Comparison of ENCODE assay signal across 11 mouse cellular contexts in the genomic region with DNA sequence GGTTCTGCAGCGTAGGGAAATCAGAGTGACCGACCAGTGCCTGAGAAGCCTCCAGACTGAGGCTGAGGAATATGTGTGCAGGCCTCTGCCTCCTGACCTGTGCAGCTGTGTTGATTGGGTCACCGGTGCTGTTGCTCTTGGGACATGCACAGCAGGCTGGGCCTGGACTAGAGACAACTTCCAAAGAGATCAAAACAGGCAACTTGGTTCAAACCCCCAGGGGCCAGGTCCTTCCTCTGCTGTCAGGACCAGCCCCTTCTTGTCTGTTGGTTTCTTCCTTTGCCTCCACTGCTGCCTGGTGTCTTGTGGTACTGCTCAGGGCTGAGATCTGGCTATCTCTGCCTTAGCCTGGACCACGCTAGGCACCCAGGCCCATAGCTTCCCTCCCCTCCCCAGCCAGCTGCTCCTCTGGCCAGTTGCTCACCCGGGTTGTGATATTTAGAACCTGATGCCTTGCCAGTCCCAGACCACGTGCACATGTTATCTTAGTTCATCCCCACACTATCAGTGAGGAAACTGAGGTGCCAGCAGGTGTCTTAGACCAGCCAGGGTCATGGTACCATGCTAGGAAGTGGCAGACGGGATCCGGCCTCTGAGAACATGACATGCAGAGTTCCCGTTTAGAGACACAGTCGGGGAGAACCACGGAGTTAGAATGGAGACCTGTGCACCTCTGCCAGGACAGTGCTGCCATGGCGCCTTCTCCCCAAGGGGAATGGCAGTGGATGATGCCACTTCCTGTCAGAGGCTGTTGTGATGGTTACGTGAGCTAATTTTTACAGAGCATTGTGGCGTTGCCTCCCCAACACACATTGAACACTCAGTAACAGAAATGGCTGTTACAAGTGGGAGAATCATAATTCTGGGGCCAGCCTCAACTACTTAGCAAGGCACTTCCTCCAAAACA. TPM values are rescaled to one million over a fixed set of nuclear protein-coding genes. Genes with fewer than 3 reads are reported as not detected.
DNase-seq lines count a peak whose midpoint lies in the region; ATAC-seq and TF ChIP-seq lines count a peak whose summit lies in the region.
"Had no signal": no experiment of that assay in that cellular context is flagged by ENCODE, and none has a peak within 500 bp of the region (broad histone marks: within the 10 kb centered on the region; RNA-seq: fewer than 3 reads in every experiment).

No protein-coding gene starts in this region.

- H3K36me3 ChIP-seq in heart, postnatal 0 days (replicated peaks; ENCODE audit: control insufficient read depth, insufficient read depth, low read length) = peaks cover under 1% of the 10 kb centered on the region; the same call in 1 of the 2 replicates
- H3K36me3 ChIP-seq in heart, embryonic 11.5 days (ENCODE audit: control insufficient read depth, insufficient read depth, low read length) = no peaks in the 10 kb centered on the region; the same call in 1 of the 2 replicates
- no peaks in the 10 kb centered on the region for H3K36me3 ChIP-seq in thymus, adult 2 months (ENCODE audit: control insufficient read depth, insufficient read depth, low read length)
- no peaks in the 10 kb centered on the region; the same call in none of the 2 replicates for H3K36me3 ChIP-seq in liver, embryonic 14.5 days (replicated peaks; ENCODE audit: control insufficient read depth, insufficient read depth, low read depth)
- H3K36me3 ChIP-seq: hindbrain, embryonic 15.5 days had no signal

- no peak overlapping the region for H3K27ac ChIP-seq in heart, postnatal 0 days (ENCODE audit: low read depth)
- H3K27ac ChIP-seq in heart, embryonic 11.5 days (ENCODE audit: low read depth, low read length) = no peak overlapping the region
- H3K27ac ChIP-seq in thymus, adult 2 months (ENCODE audit: control insufficient read depth, insufficient read depth, low read length) = peak overlapping the region; percentile 1; the same call in 1 of the 2 replicates
- H3K27ac ChIP-seq in liver, embryonic 14.5 days = peak overlapping the region; percentile 14
- H3K27ac ChIP-seq: hindbrain, embryonic 15.5 days; limb, embryonic 10.5 days had no signal

- 0 out of 2 replicates have a peak overlapping the region, but pooled peaks have one; percentile 11 for H3K9ac ChIP-seq in heart, postnatal 0 days (replicated peaks; ENCODE audit: low read depth, low read length)
- H3K9ac ChIP-seq in heart, embryonic 11.5 days (ENCODE audit: low read depth, low read length) = no peak overlapping the region
- H3K9ac ChIP-seq in liver, embryonic 14.5 days (replicated peaks) = 0 out of 2 replicates have a peak overlapping the region, but pooled peaks have one; percentile 7
- H3K9ac ChIP-seq: hindbrain, embryonic 15.5 days had no signal

- no peak overlapping the region for H3K4me2 ChIP-seq in heart, postnatal 0 days (ENCODE audit: low read depth, low read length)
- no peak overlapping the region for H3K4me2 ChIP-seq in heart, embryonic 11.5 days
- H3K4me2 ChIP-seq in liver, embryonic 14.5 days (ENCODE audit: low read depth) = no peak overlapping the region; the same call in 1 of the 2 replicates
- H3K4me2 ChIP-seq: hindbrain, embryonic 15.5 days had no signal

- no peaks in the 10 kb centered on the region for H3K9me3 ChIP-seq in heart, postnatal 0 days (replicated peaks; ENCODE audit: control insufficient read depth, low read length)
- H3K9me3 ChIP-seq in heart, embryonic 11.5 days (replicated peaks; ENCODE audit: control insufficient read depth, low read length) = no peaks in the 10 kb centered on the region
- H3K9me3 ChIP-seq in liver, embryonic 14.5 days (ENCODE audit: control insufficient read depth, low read length) = no peaks in the 10 kb centered on the region
- H3K9me3 ChIP-seq: hindbrain, embryonic 15.5 days; limb, embryonic 10.5 days had no signal

- TF ChIP-seq CTCF in heart, postnatal 0 days (IDR thresholded peaks at IDR 0.05; ENCODE audit: low read depth) = no peak
- no peak for TF ChIP-seq CTCF in thymus, adult 2 months (IDR thresholded peaks at IDR 0.05; ENCODE audit: borderline replicate concordance, control insufficient read depth, extremely low read depth, insufficient read depth, low read length, poor library complexity)
- no peak for TF ChIP-seq CTCF in liver, embryonic 14.5 days (IDR thresholded peaks at IDR 0.05; ENCODE audit: low read depth)

- ATAC-seq in heart, postnatal 0 days (ENCODE audit: insufficient read depth, low read depth) = no peak
- ATAC-seq in heart, embryonic 11.5 days (replicated peaks; ENCODE audit: insufficient number of reproducible peaks, low FRiP score, low TSS enrichment) = no peak
- peak; percentile 9; the same call in 1 of the 2 replicates for ATAC-seq in liver, embryonic 14.5 days (ENCODE audit: insufficient read depth)

- H3K4me3 ChIP-seq in heart, postnatal 0 days (ENCODE audit: low read depth, low read length) = no peak overlapping the region
- no peak overlapping the region for H3K4me3 ChIP-seq in heart, embryonic 11.5 days (ENCODE audit: low read depth, low read length)
- no peak overlapping the region for H3K4me3 ChIP-seq in thymus, adult 2 months (ENCODE audit: control insufficient read depth, insufficient read depth, low read length)
- no peak overlapping the region for H3K4me3 ChIP-seq in liver, embryonic 14.5 days (ENCODE audit: insufficient read depth in 1 of 2, low read depth in 2 of 2, low read length in 2 of 2)
- H3K4me3 ChIP-seq: hindbrain, embryonic 15.5 days; limb, embryonic 10.5 days had no signal

- no peak for TF ChIP-seq POLR2A in thymus, adult 2 months (IDR thresholded peaks at IDR 0.05; ENCODE audit: control insufficient read depth, extremely low read depth, insufficient read depth, low read length, poor library complexity)

- WGBS in heart, postnatal 0 days = 78% methylated on average over 14 of the region's 14 CpGs
- 87% methylated on average over 14 of the region's 14 CpGs for WGBS in heart, embryonic 11.5 days (ENCODE audit: insufficient replicate concordance)
- WGBS in thymus, adult 2 months = 45% methylated on average over 14 of the region's 14 CpGs
- 74% methylated on average over 14 of the region's 14 CpGs for WGBS in liver, embryonic 14.5 days (ENCODE audit: insufficient replicate concordance)

- H3K4me1 ChIP-seq in heart, postnatal 0 days (ENCODE audit: control insufficient read depth, insufficient read depth) = peaks cover 6% of the 10 kb centered on the region
- H3K4me1 ChIP-seq in heart, embryonic 11.5 days (ENCODE audit: control insufficient read depth, insufficient read depth, low read length) = peaks cover 7% of the 10 kb centered on the region
- H3K4me1 ChIP-seq in thymus, adult 2 months (replicated peaks; ENCODE audit: control insufficient read depth, insufficient read depth, low read length) = peaks cover 27% of the 10 kb centered on the region
- H3K4me1 ChIP-seq in liver, embryonic 14.5 days (replicated peaks; ENCODE audit: control insufficient read depth in 2 of 2, insufficient read depth in 2 of 2, low read length in 1 of 2) = peaks cover 21 to 35% of the 10 kb centered on the region in 2 experiments

- no peak for TF ChIP-seq EP300 in heart, postnatal 0 days (IDR thresholded peaks at IDR 0.05; ENCODE audit: low read depth)
- no peak for TF ChIP-seq EP300 in liver, embryonic 14.5 days (IDR thresholded peaks at IDR 0.05; ENCODE audit: low read depth)

- no peaks in the 10 kb centered on the region for H3K27me3 ChIP-seq in heart, postnatal 0 days (ENCODE audit: control insufficient read depth, insufficient read depth, low read length)
- H3K27me3 ChIP-seq in heart, embryonic 11.5 days (ENCODE audit: control insufficient read depth, insufficient read depth, low read length) = no peaks in the 10 kb centered on the region
- no peaks in the 10 kb centered on the region for H3K27me3 ChIP-seq in thymus, adult 2 months (ENCODE audit: control insufficient read depth, insufficient read depth, low read length)
- no peaks in the 10 kb centered on the region for H3K27me3 ChIP-seq in liver, embryonic 14.5 days (ENCODE audit: control insufficient read depth, insufficient read depth, low read length)
- H3K27me3 ChIP-seq: hindbrain, embryonic 15.5 days had no signal

- no peak for DNase-seq in heart, postnatal 0 days (ENCODE audit: low spot score)
- no peak for DNase-seq in thymus, adult 2 months
- no peak for DNase-seq in thymus, postnatal 36 days
- no peak for DNase-seq in liver, embryonic 14.5 days (ENCODE audit: low read depth in 3 of 3, low spot score in 3 of 3)
- DNase-seq in retina, postnatal 1 day = no peak
- no peak for DNase-seq in c-Kit-positive CD71-positive TER-119-positive erythroid progenitor cells, embryonic 14.5 days (ENCODE audit: low spot score)
- DNase-seq in gastrocnemius, adult 8-10 months (ENCODE audit: low spot score in 2 of 2) = no peak
- DNase-seq: thymus, postnatal 4 days had no signal

RNA-seq across cellular contexts. Expression of a gene that starts 6.1 kb away (rescaled TPM):
- 48.5 and 50.0 TPM in 2 replicates for total RNA-seq in heart, postnatal 0 days (2014; rRNA removed; ENCODE audit: low replicate concordance)
- polyA plus RNA-seq in heart, postnatal 0 days (2015; fragmentation: Nextera tagmentation; extraction: Ambion mirVana) = 18.4 and 18.5 TPM in 2 replicates
- polyA plus RNA-seq in heart, embryonic 11.5 days (2014; fragmentation: Nextera tagmentation; extraction: Ambion mirVana) = 30.3 and 31.3 TPM in 2 replicates
- 44.6 and 50.4 TPM in 2 replicates for polyA plus RNA-seq in thymus, adult 2 months (2012; rRNA removed)
- 9.5 and 12.4 TPM in 2 replicates for polyA plus RNA-seq in liver, embryonic 14.5 days (2012; rRNA removed)
- 12.0 and 15.6 TPM in 2 replicates for polyA plus RNA-seq in liver, embryonic 14.5 days (2014; fragmentation: Nextera tagmentation; extraction: Ambion mirVana)
- 10 to 100 TPM; 77.8 to 89.1 (median 82.1) TPM for total RNA-seq in gastrocnemius, adult 8-10 months (2022)

Comparison
In these comparisons a context has a peak if more than half of its experiments do, and no peak if none do; other contexts are left out.
1. H3K27ac ChIP-seq: peak in thymus, adult 2 months (single experiment) and liver, embryonic 14.5 days (single experiment); none in heart, postnatal 0 days (single experiment) and heart, embryonic 11.5 days (single experiment).